Mouse (Mus musculus): Measurements from ENCODE around the gene Grb2.

The Grb2 gene

DNA sequence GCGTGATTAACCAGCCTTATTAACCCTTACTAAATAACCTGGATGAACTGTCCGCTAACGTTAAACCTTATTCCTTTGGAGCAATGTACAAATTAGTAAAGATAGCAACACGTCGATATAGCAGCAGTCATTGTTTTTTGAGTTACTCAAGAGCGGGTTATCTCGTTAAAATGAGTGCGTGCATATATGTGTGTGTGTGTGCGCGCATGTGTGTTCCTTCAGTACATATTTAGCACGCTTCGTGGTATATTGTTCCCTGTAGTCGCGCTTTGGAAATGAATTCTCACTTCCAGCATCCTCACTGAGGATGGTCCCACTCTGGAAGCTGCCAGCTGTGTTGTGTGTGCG lies 105.3 kb downstream of the Grb2 start:
- no peak for DNase-seq

GRCm38 (mm10) chr11:115601174-115601573 lies 107.2 kb downstream of the Grb2 start:
- no peak for DNase-seq

DNA sequence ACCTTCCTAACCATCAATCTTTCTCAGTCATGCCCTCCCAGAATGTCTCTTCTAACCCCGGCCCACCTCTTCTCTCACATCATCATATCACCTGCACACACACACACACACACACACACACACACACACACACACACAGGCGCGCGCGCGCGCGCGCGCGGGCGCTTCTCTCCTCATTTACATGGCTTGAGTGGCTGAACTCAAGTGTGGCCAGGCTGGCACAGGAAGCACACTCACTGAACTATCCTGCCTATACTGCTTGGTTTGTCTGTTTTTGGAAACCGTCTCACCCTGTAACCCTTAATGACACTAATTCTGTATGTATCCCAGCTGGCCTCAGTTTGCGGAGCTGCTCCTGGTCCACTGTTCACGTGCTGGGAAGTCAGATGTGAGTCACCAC lies 107.7 kb downstream of the Grb2 start:
- no peak for DNase-seq

DNA sequence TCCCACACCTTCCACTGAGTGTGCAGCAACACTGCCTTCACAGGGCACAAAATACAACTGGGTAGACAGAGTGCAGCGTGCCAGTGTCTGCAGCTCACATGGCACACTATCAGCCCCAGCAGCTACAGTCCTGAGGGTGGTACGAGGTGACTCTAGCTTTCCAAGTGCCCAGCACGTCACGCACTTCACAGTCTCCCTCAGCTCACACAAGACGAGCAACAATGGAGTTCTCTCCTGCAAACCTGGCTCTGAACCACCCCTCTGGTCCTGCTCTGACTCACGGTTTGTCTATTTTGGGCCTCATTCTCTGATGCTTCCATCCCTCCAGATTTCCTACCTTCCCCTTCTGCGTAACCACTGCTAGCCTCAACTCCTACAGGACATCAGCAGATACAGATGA lies 108.7 kb downstream of the Grb2 start:
- DNase-seq: no peak

DNA sequence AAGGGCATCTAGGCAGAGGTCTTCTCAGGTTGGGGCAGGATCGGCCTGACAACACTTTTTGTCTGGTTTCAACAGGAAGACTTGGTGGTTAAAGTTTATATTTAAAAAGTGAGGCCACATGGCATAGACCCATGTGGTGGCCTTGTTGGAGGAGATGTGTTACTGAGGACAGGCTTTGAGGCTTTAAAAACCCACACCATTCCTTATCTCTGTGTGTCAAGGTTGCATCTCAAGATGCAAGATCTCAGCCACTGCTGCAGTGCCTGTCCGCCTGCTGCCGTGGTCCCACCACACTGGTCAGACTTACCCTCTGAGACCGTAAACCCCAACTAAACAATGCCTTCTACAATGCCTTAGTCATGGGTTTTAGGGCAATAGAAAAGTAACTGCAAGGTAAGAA lies 110.1 kb downstream of the Grb2 start:
- no peak for DNase-seq

DNA sequence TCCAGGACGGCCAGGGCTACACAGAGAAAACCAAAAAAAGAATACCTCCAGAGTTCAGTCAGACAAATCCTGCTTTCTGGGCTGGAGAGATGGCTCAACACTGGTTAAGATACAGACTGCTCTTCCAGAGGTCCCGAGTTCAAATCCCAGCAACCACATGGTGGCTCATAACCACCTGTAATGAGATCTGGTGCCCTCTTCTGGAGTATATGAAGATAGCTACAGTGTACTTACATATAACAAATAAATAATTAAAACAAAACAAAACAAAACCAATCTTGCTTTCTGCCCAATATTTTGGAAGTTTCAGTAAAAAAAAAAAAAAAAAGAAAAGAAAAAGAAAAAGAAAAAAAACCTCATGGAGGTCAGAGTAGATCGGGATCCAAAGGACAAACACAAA lies 113.2 kb downstream of the Grb2 start:
- no peak for DNase-seq

Data from kidney, adult 18-20 months (tissue).